Mouse (Mus musculus): ENCODE data around the gene Tanc1.

Gene Tanc1

DNA sequence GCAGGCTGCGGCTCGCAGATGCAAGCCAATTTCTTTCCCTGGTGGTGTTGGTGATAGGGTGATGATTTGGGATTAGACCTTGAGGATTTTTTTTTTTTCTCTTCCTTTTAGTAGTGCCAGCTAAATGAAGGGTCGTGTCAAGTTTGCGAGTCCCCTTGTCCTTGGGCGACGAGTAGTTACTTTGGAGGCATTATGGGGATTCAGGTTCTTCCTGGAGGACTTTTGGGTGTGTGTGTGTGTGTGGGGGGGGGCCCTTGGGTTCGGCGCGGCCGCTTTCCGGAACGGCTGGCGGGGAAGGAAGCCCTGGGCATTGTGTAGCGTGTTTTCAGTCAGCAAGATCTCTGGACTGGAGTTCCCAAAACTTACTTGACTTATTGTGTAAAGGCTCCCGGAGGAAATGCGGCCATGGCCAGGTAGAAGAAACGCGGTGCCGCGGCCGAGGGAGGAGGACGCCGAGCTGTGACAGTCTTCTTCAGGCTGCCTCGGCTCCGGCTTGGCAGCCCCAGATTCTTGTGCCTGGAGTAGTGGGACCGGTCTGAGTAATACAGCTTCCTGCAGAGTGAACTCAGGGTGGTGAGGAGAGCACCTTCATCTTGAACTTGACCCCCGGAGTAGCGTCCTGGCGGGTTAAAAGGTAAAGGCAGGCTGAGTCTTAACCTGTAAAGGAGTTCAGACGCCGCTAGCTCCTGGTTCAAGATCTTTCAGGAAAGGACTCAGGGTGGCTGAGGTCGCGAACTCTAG lies 1.1 kb downstream of the Tanc1 start:
- no peak for DNase-seq (ENCODE audit: low spot score)

DNA sequence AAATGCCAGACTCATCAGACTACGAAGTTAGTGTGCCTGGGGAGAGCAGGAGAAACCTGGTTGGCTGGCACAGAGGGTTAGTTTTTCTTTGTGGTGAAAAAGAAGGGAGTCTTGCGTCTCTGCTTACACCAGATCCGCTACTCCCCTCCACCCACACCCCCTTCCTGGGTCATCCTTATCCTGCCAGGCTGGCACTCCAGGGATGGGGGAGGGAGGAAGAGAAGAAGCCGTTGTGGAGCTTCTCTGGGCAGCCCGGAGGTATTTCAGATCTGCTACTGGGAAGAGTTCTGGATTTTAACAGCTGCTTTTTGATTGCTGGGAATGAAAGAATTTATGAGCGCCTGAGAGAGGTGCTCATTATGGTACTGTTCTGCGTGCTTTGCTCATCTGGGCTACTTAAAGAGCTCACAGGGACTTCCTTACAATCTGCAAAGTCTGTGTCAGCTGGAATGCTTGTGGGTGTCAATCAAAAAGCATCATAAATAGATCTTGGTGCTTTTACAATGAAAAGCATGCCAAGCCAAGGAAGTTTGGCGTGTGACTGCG lies 1.7 kb downstream of the Tanc1 start:
- DNase-seq (ENCODE audit: low spot score) = no peak

DNA sequence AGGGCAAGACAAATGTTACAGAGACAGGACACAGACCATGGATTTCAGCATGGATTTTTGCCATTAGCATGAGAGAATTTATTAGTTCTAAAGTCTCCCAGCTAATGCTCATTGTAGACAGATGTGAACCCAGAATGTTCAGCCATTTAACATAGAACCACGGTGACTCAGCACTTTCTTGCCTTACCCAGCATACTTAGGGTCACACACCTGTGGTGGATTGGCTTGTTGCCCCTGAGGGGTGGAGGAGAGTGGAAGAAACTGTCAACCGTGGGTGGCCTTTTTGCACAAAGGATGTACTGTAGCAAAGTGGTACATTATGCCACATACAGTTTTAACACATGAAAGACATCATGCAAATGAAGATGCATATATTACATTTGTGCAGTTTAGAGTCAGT lies 5.0 kb downstream of the Tanc1 start:
- DNase-seq (ENCODE audit: low spot score) = no peak

DNA sequence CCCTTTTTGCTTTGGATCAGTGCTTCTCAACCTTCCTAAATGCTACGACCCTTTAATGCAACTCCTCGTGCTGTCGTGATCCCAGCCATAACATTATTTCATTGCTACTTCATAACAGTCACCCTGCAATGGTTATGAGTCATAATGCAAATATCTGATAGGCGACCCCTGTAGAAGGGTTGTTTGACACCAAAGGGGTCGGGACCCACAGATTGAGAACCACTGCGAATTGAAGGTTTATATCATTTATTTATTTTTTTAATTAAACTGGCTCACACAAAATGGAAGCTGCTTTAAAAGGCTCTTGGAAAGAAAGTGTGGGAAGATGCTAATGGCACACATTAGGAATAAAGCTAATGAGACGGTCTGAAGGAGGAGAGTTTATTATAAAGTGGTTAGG lies 7.2 kb downstream of the Tanc1 start:
- no peak for DNase-seq (ENCODE audit: low spot score)

DNA sequence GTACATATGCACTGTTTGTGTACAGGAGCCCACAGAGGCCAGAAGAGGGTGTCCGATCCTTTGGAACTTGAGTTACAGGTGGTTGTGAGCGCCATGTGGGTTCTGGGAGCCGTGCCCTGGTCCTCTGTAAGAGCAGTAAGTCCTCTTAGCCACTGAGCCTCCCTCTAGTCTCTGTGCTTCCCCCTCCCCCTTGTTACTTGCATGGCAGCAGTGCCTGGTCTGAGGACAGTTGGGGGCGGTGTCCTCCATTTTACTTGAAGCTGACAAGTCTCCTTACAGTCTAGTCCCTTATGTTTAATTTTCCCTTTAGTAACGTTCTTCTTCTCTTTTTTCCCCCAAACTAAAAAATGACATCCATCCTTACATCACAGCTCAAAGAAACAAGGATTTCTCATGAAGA lies 8.8 kb downstream of the Tanc1 start:
- DNase-seq (ENCODE audit: low spot score) = no peak

DNA sequence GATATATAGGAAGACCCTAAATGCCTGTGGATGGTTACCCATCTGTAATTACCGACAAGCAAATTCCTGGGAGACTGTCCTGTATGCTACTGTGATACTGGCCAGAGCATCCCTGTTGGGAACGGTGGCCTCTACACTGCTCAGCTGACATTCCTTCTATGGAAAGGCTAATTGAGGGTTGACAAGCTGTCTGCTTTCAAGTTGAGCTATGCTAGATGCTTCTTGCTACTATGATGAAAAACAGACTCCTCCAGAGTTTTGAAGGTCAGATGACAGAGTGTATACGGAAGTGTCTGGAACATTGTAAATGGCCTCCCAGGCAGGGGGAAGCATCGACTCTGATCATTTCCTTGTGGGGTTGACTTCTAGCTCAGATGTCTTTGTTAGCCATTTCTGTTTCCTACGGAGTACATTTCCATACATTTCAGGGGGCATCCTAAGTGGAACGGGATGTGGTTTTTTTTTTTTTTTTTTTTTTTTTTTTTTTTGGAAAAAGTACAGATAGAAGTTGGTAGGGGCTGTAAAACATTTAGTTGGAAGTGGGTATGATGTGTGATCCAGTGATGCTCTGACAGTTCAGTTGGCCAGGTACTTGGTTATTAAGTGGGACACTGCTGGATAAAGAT lies 10.8 kb downstream of the Tanc1 start:
- no peak for DNase-seq (ENCODE audit: low spot score)

DNA sequence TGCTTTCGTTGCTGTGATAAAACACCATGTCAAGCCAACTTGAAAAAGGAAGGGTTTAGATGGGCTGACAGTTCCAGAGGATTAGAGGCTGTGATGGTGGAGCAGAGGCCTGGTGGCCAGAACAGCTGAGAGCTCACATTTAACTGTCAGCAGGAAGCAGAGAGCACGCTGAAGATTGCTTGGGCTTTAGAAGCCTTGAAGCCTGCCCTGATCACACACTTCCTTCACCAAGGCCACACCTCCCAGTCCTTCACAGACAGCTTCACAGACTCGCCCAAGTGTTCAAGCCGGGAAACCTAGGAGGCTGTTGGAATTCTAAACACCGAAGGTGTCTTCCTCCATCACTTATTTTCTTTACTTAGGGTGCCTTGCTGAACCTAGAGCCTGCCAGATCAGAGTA lies 12.0 kb downstream of the Tanc1 start:
- no peak for DNase-seq (ENCODE audit: low spot score)

DNA sequence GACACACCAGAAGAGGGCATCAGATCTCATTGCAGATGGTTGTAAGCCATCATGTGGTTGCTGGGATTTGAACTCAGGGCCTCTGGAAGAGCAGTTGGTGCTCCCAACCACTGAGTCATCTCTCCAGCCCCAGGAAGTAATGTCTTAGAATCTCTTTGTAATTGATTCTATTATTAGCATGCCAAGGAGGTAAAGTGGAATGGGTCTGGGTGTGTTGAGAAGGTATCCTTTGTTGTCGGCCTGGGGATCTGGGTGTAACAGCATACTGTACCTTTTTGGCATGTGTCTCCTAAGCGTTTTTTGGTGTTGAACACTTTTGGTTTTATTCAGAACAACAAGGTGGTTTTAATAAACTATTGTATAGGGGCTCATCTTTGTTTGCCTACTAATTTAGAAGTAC lies 13.6 kb downstream of the Tanc1 start:
- DNase-seq (ENCODE audit: low spot score) = no peak

DNA sequence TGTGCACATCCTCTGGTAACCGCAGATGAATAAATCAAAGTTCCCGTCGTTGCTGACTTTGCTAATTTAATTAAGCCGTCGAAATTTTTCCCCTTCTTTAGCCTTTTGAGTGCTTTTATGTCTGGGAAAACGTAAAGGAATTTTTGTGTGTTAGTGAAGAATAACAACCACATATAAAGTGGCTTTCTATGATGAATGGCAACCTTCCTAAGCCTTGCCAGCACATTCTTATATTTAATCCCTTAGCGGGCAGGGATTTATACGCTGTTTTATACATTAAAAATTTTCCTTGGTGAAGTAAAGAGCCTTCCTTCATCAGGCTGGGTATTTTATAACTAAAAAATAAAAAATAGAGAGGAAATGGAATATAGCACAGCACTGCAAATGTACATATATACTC lies 14.1 kb downstream of the Tanc1 start:
- no peak for DNase-seq (ENCODE audit: low spot score)

DNA sequence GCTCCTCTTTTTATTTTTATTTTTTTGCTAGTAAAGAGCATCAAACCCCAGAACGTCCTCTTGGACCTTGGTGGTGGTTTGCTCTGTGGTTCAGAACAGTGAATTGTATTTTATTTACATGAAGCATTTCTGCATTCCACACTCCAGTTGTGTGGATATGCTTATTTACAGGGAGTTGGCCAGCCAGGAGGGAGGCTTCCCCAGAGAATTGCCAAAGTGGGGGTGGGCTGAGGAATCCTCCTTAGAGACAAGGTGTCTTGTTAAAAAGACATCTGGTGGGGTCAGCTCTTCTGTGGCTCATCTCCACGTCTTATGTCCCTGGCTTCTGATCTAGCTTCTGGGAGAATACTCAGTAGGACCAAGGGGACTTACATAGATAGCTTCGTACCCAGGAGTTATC lies 14.6 kb downstream of the Tanc1 start:
- DNase-seq (ENCODE audit: low spot score) = no peak

DNA sequence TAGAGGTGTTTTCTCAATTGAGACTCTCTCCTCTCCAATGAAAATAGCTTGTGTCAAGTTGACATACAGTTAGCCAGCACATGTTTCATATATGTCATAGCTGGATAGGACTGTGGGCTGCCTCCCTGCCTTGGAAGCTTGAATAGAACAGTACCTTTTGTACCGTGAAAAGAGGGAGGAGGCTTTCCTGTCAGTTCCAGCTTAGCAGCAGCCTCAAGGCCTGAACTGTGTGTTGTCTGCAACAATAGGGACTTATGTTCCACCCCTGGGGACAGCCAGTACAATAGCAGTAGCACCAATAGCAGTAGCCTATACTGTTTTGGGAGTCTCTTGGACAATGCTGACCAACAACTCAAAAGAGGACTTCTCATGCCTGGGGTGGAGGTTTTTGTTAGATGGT lies 15.7 kb downstream of the Tanc1 start:
- DNase-seq (ENCODE audit: low spot score) = no peak

DNA sequence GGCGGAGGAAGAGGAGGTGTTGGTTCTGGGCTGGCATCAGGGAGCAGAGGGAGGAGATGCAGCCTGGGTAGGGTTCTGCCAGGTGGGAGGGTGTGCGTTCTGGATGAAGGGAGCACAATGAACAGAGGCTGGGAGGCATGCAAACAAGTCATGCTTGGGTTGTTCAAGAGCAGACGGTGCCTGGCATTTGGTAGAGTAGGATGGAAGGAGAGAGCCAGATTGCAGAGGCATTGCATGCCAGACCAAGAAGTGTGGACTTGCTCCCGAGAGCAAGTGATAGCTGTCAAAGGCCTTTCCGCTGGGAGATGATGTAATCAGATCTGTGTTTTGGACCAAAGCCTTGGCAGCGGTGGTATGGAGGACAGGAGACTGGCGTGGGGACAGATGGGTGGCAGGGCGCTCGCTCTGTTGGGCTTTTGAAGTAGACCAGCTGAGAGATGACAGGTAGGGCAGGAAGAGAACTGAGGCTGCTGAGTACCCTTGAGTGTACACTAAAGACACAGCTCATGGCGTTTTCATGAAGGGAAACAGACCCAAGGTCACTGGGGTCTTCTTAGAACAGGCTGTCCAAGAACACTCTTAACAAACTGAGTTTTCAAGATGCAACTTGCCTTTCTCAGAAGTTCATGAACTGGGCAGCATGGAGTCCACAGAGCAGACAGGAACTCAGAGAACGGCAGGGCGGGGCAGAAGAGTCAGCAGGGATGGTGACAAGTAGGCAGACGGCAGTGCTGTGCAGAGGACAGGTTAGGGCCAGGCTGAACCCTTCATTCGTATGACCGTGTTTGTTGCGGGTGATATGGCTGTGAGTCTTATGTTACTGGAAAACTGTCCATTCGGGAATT lies 16.4 kb downstream of the Tanc1 start:
- no peak for DNase-seq (ENCODE audit: low spot score)

DNA sequence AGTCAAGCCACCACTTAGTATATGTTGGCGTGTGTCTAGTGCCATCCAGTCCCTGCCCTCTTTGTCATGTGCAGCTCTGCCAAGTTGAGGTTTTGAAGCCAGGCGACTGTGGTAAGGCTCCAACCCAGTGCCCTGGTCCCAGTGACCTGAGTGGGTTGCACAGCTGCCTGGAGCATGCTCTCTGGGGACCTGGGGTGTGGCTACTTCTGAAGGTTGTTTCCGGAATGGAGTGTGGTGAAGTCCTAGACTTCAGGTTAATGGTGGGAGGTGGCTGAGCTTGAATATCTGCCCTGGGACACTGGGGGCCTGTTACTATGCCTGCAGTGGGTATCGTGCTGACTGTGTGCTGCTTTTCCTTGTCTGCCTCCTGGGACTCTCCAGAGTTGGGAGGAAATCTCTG lies 18.0 kb downstream of the Tanc1 start:
- no peak for DNase-seq (ENCODE audit: low spot score)

DNA sequence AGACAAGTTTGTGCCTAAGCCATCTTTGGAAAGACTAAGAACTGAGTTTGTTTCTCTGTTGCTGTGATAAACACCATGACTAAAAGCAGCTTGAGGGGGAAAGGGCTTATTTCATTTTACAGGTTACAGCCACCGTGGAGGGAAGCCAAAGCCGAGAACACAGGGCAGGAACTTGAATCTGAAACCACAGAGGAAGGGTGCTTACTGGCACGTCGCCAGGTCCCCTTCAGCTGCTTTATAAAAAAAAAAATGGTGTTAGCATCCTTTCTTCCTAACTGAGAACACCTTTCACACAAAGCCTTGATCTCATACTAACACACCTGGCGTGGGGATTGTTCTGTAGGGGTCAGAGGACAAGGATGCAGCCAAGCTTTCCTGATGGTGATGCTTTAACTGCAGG lies 19.6 kb downstream of the Tanc1 start:
- no peak for DNase-seq (ENCODE audit: low spot score)

DNA sequence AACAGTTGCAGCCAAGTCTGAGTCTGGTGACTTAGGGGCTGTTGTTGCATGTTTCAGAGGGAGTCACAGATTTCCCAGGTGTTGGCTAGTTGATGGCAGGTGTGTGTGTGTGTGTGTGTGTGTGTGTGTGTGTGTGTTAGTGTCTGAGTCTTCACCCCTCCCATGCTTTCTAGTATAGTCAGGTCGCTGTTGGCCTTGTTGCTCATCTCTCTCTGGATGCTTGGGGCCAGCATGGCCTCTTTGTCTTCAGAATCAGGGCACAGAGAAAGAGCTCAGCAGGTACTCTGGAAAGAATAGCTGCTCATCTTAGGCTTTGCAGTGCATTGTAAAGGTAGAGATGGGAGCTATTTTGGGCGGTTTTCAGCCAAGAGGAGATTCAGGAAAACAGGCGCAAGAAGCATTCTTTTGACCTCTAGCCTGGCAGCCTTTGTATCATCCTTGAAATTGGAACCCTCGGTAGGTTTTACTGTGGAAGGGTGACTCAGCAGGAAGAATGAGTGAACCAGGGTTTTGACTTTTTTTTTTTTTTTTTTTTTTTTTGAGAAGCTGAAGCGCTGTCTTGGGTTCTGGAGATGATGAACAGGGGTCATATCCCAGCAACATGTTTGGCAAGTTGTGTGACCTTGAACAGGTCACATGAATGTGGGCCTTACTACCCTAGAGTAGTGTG lies 22.1 kb downstream of the Tanc1 start:
- DNase-seq (ENCODE audit: low spot score) = no peak

DNA sequence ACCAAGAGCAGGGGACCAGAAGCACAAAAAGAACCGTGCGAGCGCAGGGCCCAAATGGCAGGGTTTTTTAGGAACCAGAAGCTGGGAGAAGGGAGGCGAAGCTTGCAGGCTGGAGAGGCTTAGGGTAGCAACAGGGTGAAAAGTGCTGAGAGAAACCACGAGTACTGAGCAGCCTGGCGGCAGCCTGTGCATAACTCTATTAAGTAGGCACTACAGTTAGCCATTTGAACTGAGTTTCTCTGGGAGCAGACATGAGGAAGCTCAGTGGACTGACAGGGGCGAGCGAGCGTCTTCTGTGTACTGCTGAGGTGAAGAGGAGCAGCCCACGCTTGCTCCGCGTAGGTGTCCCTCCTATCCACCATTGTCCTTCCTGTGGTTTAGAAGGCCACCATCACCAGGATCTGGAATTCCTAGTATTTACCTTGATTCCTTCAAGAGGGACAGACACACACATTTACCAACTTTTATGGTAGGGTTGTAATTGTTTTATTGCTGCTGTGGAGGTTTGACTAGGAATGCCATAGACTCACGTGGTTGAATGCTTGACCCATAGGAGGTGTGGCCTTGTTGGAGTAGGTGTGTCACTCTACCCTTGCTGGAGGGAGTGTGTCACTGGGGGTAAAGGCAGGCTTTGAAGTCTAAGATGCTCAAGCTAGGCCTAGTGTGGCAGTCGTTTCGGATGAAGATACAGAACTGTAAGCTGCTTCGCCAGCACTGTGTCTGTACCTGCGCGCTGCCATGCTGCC lies 25.4 kb downstream of the Tanc1 start:
- DNase-seq (ENCODE audit: low spot score) = no peak

DNA sequence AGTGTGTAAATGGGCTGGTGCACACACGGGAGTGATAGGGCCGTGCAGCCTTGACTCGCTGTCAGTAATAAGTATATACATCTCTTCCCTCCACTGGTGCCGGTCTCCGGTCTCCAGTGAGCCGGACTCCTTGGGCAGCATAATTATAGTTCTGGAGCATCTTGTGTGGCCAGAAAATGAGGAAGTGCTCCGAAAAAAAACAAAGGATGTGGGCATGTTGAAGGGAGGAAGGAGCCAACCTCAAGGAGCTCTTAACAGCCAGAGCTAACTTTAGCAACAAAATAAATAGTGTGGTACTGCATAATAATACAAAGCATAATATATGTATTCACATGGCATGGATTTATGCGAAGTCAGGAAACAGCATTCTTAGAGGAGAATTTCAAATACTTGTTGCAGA lies 30.9 kb downstream of the Tanc1 start:
- DNase-seq (ENCODE audit: low spot score) = no peak

DNA sequence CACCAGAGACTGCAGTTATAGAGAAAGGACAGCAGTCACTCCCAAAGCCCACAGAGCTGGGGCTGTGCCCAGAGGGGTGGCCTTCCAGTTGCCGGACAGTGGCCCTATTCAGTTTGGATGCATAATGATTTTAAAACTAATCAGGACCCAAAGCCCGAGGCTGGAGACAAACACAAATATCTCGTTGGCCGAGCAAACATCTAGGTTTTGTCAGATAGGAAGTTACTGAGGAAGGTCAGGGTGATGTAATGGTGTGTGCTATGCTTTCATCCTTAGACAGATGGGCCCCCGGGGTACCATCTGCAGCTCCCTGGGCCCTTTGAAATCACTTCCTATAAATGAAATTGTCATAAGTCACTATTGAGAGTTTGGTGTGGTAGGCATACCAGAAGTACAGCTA lies 33.0 kb downstream of the Tanc1 start:
- DNase-seq (ENCODE audit: low spot score) = no peak

DNA sequence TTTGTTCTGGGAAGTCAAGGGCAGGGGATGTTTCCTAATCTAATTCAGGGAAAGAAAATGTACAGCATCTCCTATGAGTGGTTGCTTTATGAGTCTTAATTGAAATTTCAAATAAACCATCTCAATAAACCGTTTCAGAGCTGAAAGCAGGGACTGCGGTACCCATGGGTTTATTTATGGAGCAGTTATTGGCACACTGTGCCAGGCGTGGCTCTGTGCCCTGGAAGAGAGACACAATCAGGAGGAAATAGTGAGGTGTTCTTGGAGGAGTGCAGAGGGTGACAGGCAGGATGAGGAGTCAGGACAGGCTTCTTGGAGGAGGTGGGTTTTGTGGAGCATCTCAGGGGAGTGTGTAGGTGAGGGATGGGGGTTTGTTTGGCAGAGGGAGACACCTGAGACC lies 33.7 kb downstream of the Tanc1 start:
- no peak for DNase-seq (ENCODE audit: low spot score)

DNA sequence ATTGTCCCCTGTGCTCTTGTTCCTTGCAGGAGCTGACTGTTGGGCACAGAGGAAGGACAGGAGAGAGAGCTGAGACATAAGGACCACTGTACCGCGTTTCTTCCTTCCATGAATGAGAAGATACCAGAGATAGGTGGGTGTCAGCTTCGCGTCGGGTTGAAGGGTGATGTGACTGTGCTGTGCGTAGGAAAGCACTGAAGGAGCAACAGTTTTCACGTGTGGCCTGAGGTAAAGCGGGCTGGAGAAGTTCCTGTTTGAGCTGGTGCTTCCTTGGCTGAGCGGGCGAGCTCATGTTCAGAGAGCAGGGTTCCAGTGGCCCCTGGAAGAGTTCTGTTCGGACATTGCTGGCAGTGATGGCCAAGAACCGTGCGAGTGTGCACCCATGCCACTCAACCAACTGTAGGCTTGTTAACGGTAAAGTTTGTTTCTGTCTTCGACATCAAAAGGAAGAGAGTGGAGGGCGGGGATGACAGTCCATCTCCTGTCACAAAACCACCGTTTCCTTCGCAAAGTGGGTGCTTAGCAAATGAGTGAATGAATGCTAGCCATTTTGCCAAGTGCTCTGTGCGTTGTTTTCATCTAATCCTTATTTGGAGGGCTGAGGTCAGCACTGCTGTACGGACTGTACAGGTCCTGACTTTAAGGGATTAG lies 35.0 kb downstream of the Tanc1 start:
- no peak for DNase-seq (ENCODE audit: low spot score)

DNA sequence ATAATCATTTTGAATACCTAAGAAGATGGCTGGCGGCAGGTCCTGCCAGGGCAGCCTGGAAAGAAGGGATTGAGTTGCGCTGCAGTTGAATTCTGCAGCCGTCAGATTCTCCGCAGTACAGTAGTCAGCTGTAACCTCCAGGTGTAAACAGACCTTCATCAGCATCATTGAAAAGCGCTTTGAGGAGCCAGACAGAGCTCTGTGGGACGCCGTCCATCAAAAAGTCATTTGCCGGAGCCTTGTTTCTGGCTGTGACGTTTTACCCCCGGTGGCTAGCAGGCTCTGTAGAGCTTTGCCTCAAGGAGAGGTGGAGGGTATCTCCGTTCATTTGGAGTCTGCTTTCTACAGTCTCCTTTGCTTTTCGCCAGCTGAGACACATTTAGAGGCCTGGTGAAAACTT lies 36.6 kb downstream of the Tanc1 start:
- no peak for DNase-seq (ENCODE audit: low spot score)
